Mouse (Mus musculus): Measurements from ENCODE around the gene Tbca. TPM values are rescaled to one million over a fixed set of nuclear protein-coding genes. Genes with fewer than 3 reads are reported as not detected.

Tbca gene
- polyA plus RNA-seq, 1 experiment from 2014 or later: 261 TPM

DNA sequence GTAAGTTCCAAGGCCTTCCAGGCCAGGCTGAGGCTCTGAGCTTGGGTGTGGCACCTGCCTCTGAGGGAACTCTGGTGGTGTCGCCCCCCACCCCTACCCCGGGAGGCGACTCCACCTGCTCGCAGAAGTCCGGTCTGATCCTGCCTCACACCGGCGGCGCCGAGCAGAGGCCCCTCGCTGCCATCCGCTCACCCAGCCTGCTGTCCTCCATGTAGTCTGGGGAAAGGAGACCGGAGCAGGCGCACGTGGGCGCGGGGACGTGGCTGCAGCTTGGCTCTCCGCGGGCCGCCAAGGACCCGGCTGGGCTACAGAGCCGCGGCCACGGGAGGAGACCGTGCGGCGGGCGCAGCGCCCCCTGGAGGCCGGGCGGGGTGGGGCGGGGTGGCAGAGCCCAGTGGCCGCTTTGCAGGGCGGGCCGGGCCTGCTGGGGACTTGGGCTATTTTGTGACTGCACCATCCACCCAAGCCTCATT lies 79.8 kb downstream of the Tbca start:
- ATAC-seq (ENCODE audit: insufficient number of reproducible peaks, insufficient read depth, low FRiP score, low read depth): no peak
- peak overlapping the region; percentile 30 to 43 for H3K4me3 ChIP-seq (ENCODE audit: control insufficient read depth in 1 of 2, insufficient read depth in 1 of 2, low read depth in 1 of 2, low read length in 2 of 2)
- no peaks in the 10 kb centered on the region for H3K9me3 ChIP-seq (ENCODE audit: control insufficient read depth, low read length)
- no peaks in the 10 kb centered on the region for H3K36me3 ChIP-seq (ENCODE audit: control insufficient read depth, insufficient read depth, low read length)
- peaks cover 85% of the 10 kb centered on the region for H3K27me3 ChIP-seq (ENCODE audit: control insufficient read depth, insufficient read depth, low read length)
- H3K4me2 ChIP-seq (ENCODE audit: low read length): peak overlapping the region; percentile 78
- WGBS: under 1% methylated on average over 34 of the region's 35 CpGs
- H3K9ac ChIP-seq (ENCODE audit: low read length): peak overlapping the region; percentile 59
- no peak overlapping the region for H3K27ac ChIP-seq (replicated peaks in 1 of 2; ENCODE audit: control insufficient read depth in 1 of 2, insufficient read depth in 1 of 2, low read depth in 2 of 2, low read length in 2 of 2)
- H3K4me1 ChIP-seq (ENCODE audit: control insufficient read depth in 2 of 2, insufficient read depth in 2 of 2, low read length in 2 of 2): peaks cover 0 to 7% of the 10 kb centered on the region in 2 experiments; a peak in 2 of 4 replicates

DNA sequence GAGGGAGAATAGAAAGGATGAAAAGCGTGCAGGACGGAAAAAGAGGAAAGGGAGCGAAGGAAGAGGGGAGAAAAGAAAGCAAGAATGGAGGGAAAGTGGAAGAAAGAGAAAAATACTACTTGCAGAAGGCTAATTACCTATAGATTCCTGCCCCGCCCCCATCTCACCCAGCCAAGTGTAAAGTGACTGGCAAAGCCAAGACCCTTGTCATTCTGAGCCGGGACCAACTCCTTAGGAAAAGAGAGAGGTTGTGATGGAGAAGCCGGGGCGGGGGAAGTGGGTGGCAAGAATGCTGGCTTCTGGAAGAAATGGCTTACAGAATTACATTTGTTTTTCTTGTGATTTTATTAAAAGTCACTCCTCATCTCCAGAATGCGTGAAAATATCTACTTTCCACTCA lies 80.8 kb downstream of the Tbca start:
- Histone ChIP-seq H3K36me3 (ENCODE audit: control insufficient read depth, insufficient read depth, low read length) (no peaks in the 10 kb centered on the region), H3K9me3 (ENCODE audit: control insufficient read depth, low read length) (no peaks in the 10 kb centered on the region), H3K27ac (replicated peaks in 1 of 2; ENCODE audit: control insufficient read depth in 1 of 2, insufficient read depth in 1 of 2, low read depth in 2 of 2, low read length in 2 of 2) (no peak overlapping the region), H3K4me3 (ENCODE audit: control insufficient read depth in 1 of 2, insufficient read depth in 1 of 2, low read depth in 1 of 2, low read length in 2 of 2) (peak overlapping the region in 1 of 2 experiments; percentile 43; a peak in 1 of 4 replicates), H3K4me2 (ENCODE audit: low read length) (peak overlapping the region; percentile 78; the same call in 1 of the 2 replicates), H3K9ac (ENCODE audit: low read length) (no peak overlapping the region), H3K27me3 (ENCODE audit: control insufficient read depth, insufficient read depth, low read length) (peaks cover 84% of the 10 kb centered on the region), H3K4me1 (ENCODE audit: control insufficient read depth in 2 of 2, insufficient read depth in 2 of 2, low read length in 2 of 2) (peaks cover 2 to 7% of the 10 kb centered on the region in 2 experiments; a peak in 3 of 4 replicates)
- no peak for ATAC-seq (ENCODE audit: insufficient number of reproducible peaks, insufficient read depth, low FRiP score, low read depth)
- 3% methylated on average over 8 of the region's 8 CpGs for WGBS

DNA sequence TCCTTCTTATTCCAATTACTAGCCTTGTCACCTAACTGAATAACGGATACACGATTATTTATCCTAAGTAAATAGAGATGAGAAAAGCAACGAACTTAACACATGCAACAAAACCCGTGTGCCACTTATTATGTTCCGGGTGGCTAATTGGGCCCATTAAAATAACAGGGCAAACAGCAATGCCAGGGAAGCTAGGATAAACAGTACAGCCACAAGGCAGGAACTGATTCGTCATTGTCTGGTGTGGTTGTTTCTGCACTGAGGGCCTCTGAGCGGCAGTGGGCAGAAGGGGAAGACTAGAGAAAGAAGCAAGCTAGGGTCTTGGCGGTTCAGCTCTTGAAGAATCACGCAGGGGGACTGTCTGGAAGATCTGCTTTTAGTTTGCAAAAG lies 81.4 kb downstream of the Tbca start:
- peaks cover 2 to 7% of the 10 kb centered on the region in 2 experiments; a peak in 3 of 4 replicates for H3K4me1 ChIP-seq (ENCODE audit: control insufficient read depth in 2 of 2, insufficient read depth in 2 of 2, low read length in 2 of 2)
- H3K9ac ChIP-seq (ENCODE audit: low read length): no peak overlapping the region
- H3K4me2 ChIP-seq (ENCODE audit: low read length): no peak overlapping the region
- no peak for ATAC-seq (ENCODE audit: insufficient number of reproducible peaks, insufficient read depth, low FRiP score, low read depth)
- 9% methylated on average over 9 of the region's 9 CpGs for WGBS
- no peak overlapping the region for H3K27ac ChIP-seq (replicated peaks in 1 of 2; ENCODE audit: control insufficient read depth in 1 of 2, insufficient read depth in 1 of 2, low read depth in 2 of 2, low read length in 2 of 2)
- H3K36me3 ChIP-seq (ENCODE audit: control insufficient read depth, insufficient read depth, low read length): no peaks in the 10 kb centered on the region
- no peak overlapping the region for H3K4me3 ChIP-seq (ENCODE audit: control insufficient read depth in 1 of 2, insufficient read depth in 1 of 2, low read depth in 1 of 2, low read length in 2 of 2)
- H3K27me3 ChIP-seq (ENCODE audit: control insufficient read depth, insufficient read depth, low read length): peaks cover 84% of the 10 kb centered on the region
- H3K9me3 ChIP-seq (ENCODE audit: control insufficient read depth, low read length): no peaks in the 10 kb centered on the region

DNA sequence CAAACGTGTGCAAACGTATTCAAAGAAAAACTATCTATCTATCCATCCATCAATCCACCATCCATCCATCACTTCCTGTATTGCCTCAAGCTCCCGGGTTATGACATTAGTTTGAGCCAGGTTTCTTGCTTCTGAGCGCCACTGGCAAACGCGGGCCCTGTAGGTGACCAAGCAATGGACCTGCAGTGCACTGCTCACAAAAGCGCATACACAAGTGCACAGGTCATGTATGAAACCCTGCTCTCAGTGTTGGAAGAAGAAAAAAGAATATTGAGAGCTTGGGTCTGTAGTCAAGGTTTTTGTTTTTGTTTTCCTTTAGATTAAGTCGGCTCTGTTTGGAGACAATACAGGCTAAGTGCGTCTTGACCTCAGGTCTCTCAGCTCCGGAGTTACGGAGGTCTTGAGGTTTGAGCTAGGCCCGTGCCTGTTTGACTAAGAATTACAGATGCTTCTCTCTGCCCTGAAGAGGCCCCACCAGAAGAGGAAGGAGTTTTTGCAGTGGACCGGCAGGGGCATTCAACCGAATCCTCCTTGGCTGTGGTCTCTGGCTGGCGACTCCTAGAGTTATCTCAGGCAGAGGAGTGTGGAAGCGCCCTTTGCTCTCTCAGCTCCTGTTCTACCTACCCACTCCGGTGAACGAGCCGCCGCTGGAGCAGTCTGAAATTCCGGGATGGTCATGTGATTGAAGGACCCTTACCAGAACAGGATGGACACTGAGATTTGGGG lies 81.9 kb downstream of the Tbca start:
- Histone ChIP-seq H3K9me3 (ENCODE audit: control insufficient read depth, low read length) (no peaks in the 10 kb centered on the region), H3K36me3 (ENCODE audit: control insufficient read depth, insufficient read depth, low read length) (no peaks in the 10 kb centered on the region), H3K4me2 (ENCODE audit: low read length) (no peak overlapping the region), H3K4me1 (ENCODE audit: control insufficient read depth in 2 of 2, insufficient read depth in 2 of 2, low read length in 2 of 2) (peaks cover 2 to 7% of the 10 kb centered on the region in 2 experiments; a peak in 3 of 4 replicates), H3K9ac (ENCODE audit: low read length) (no peak overlapping the region), H3K27me3 (ENCODE audit: control insufficient read depth, insufficient read depth, low read length) (peaks cover 89% of the 10 kb centered on the region), H3K27ac (replicated peaks in 1 of 2; ENCODE audit: control insufficient read depth in 1 of 2, insufficient read depth in 1 of 2, low read depth in 2 of 2, low read length in 2 of 2) (no peak overlapping the region), H3K4me3 (ENCODE audit: control insufficient read depth in 1 of 2, insufficient read depth in 1 of 2, low read depth in 1 of 2, low read length in 2 of 2) (no peak overlapping the region)
- ATAC-seq (ENCODE audit: insufficient number of reproducible peaks, insufficient read depth, low FRiP score, low read depth): no peak
- WGBS: 2% methylated on average over 21 of the region's 21 CpGs

DNA sequence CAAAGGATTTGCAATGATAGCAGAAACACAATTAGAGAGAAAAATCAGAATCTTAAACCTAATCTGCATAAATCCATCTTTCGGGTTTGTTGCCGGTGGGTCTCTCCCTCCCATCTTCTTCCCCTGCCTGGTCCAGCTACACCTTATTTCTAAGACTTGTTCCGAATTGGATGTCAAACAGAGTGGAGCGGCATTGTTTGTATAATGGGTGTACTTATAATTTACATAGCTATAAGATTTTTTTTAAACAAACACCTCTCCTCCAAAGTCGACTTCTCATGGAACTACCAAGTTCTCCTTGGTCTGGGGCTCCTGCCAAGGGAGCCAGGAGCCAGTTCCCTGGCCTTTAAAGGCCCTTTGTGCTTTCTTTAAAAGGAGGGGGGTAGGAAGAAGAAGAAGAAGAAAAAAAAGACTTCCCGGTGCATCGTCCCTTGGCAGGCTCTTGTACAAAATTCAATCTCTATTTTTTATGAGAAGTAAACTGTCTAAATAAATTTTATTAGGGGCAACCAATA lies 83.2 kb downstream of the Tbca start:
- Histone ChIP-seq H3K4me3 (ENCODE audit: control insufficient read depth in 1 of 2, insufficient read depth in 1 of 2, low read depth in 1 of 2, low read length in 2 of 2) (no peak overlapping the region), H3K27ac (replicated peaks in 1 of 2; ENCODE audit: control insufficient read depth in 1 of 2, insufficient read depth in 1 of 2, low read depth in 2 of 2, low read length in 2 of 2) (no peak overlapping the region), H3K4me2 (ENCODE audit: low read length) (no peak overlapping the region), H3K27me3 (ENCODE audit: control insufficient read depth, insufficient read depth, low read length) (peaks cover 92% of the 10 kb centered on the region), H3K36me3 (ENCODE audit: control insufficient read depth, insufficient read depth, low read length) (no peaks in the 10 kb centered on the region), H3K4me1 (ENCODE audit: control insufficient read depth in 2 of 2, insufficient read depth in 2 of 2, low read length in 2 of 2) (peaks cover 2 to 7% of the 10 kb centered on the region in 2 experiments; a peak in 3 of 4 replicates), H3K9me3 (ENCODE audit: control insufficient read depth, low read length) (no peaks in the 10 kb centered on the region), H3K9ac (ENCODE audit: low read length) (no peak overlapping the region)
- ATAC-seq (ENCODE audit: insufficient number of reproducible peaks, insufficient read depth, low FRiP score, low read depth): no peak
- WGBS: 3% methylated on average over 7 of the region's 7 CpGs

DNA sequence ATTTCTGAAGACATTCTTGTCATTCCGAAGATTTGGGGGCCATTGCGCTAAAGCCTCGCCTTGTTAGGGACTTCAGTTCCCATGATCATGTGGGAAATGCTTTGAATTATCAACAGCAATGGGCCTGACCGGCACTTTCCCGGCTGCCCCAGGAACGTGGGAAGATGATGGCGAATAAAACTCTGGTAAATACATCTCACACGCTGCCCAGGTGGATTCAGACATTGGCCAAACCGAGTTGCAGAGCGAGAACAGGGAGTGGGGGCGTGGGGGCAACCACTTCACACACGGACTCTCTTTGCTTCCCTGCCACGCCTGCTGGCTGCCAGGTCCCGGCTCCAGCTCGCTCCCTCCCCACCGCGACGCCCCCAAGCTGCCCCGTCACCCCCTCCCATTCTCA lies 83.7 kb downstream of the Tbca start:
- no peak overlapping the region for H3K27ac ChIP-seq (replicated peaks in 1 of 2; ENCODE audit: control insufficient read depth in 1 of 2, insufficient read depth in 1 of 2, low read depth in 2 of 2, low read length in 2 of 2)
- 2% methylated on average over 19 of the region's 19 CpGs for WGBS
- no peaks in the 10 kb centered on the region for H3K9me3 ChIP-seq (ENCODE audit: control insufficient read depth, low read length)
- H3K27me3 ChIP-seq (ENCODE audit: control insufficient read depth, insufficient read depth, low read length): peaks cover 92% of the 10 kb centered on the region
- H3K4me1 ChIP-seq (ENCODE audit: control insufficient read depth in 2 of 2, insufficient read depth in 2 of 2, low read length in 2 of 2): peaks cover 2 to 7% of the 10 kb centered on the region in 2 experiments; a peak in 3 of 4 replicates
- H3K4me2 ChIP-seq (ENCODE audit: low read length): no peak overlapping the region
- no peaks in the 10 kb centered on the region for H3K36me3 ChIP-seq (ENCODE audit: control insufficient read depth, insufficient read depth, low read length)
- no peak overlapping the region for H3K9ac ChIP-seq (ENCODE audit: low read length)
- ATAC-seq (ENCODE audit: insufficient number of reproducible peaks, insufficient read depth, low FRiP score, low read depth): no peak
- no peak overlapping the region for H3K4me3 ChIP-seq (ENCODE audit: control insufficient read depth in 1 of 2, insufficient read depth in 1 of 2, low read depth in 1 of 2, low read length in 2 of 2)

DNA sequence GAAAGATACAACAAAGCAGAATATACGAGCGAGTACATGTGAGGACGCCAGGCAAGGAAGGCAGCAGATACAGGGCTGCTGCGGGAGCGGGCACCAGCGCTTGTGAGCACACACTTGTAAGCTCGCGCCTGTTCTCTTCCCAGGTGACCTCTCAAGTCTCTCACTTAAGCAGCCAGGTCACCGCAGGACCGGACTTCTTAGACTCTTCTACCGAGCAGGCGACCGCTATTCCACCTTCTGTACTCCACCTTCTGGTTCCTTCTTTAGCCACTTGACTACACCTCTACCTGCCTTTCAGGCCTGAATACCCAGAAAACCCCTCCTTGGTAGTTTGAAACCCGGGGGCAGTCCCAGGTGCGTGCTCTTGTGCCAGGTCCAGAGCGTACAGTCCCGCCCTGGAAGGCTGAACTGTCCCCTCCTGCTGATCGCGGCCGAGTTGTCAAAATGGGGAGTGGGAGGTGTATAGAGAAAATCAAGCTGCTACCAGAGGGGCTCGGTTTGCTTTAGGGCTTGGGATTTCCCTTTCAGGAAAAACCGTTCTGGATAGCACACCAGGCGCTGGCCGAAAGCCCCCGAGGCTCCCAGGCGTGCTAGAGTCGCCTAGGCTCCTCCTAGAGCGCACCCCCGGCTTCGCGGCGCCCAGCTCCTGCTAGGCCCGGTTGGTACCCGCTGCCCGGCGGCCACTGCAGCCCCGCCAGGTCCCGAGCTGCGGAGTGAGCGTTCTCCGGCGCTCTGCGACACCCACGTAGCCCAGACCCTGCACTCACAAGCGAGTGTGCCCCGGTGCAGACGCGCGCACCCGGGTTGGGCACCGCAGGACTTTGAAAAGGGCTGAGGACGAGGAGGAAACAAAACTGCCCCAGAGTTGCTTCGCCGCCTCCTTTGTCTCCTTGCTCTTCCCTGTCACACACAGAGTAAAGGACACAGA lies 84.7 kb downstream of the Tbca start:
- Histone ChIP-seq H3K27ac (replicated peaks in 1 of 2; ENCODE audit: control insufficient read depth in 1 of 2, insufficient read depth in 1 of 2, low read depth in 2 of 2, low read length in 2 of 2) (no peak overlapping the region), H3K9ac (ENCODE audit: low read length) (no peak overlapping the region), H3K27me3 (ENCODE audit: control insufficient read depth, insufficient read depth, low read length) (peaks cover 92% of the 10 kb centered on the region), H3K9me3 (ENCODE audit: control insufficient read depth, low read length) (no peaks in the 10 kb centered on the region), H3K4me1 (ENCODE audit: control insufficient read depth in 2 of 2, insufficient read depth in 2 of 2, low read length in 2 of 2) (peaks cover 2 to 7% of the 10 kb centered on the region in 2 experiments; a peak in 3 of 4 replicates), H3K4me2 (ENCODE audit: low read length) (peak overlapping the region; percentile 31), H3K4me3 (ENCODE audit: control insufficient read depth in 1 of 2, insufficient read depth in 1 of 2, low read depth in 1 of 2, low read length in 2 of 2) (0 out of 4 replicates have a peak overlapping the region, but pooled peaks of 1 of the 2 experiments have one; percentile 11), H3K36me3 (ENCODE audit: control insufficient read depth, insufficient read depth, low read length) (no peaks in the 10 kb centered on the region)
- WGBS: 1% methylated on average over 54 of the region's 54 CpGs
- no peak for ATAC-seq (ENCODE audit: insufficient number of reproducible peaks, insufficient read depth, low FRiP score, low read depth)

All from heart, embryonic 14.5 days (tissue).